Mouse (Mus musculus): Measurements from ENCODE around the gene Maml2. TPM values are rescaled to one million over a fixed set of nuclear protein-coding genes. Genes with fewer than 3 reads are reported as not detected.

The Maml2 gene
- total RNA-seq (2023), result 1 to 10 TPM; 1.4 to 1.5 TPM

DNA sequence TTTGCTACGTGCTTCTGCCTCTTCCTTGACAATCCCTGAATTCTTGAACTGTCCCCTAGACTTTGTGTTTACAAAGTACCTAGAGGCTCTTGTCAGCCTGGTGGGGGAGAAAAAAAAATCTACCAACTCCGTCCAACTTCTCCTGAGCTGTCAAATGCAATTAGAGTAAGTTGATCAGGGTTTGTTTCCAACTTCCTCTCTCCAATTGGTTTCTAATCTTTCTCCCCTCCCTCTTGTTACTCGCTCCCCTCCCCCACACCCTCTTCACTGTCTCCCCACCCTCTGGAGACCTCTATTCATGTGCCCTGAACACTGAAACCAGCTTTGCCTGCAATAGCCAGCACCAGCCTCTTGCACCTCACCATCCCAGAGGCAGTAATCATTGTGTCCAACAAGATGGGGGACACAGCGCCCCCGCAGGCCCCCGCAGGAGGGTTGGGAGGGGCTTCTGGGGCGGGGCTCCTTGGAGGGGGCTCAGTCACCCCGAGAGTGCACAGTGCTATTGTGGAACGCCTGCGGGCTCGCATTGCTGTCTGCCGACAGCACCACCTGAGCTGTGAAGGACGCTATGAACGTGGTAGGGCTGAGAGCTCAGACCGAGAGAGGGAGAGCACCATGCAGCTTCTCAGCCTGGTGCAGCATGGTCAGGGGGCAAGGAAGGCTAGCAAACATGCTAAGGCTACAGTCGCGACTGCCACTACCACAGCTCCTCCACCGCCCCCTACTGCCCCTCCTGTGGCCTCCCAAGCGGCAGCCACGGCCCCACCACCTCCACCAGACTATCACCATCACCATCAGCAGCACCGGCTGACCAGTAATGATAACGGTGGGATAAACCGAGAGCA is at the start of gene Maml2:
TSS of gene Maml2 (plus strand) at position 290 of the 845 bp plus-strand sequence.

GRCm38 (mm10) chr9:13446703-13447285 is 149.0 kb downstream of the Maml2 start, which contains the start of gene Gm17571:
Gene Gm17571, minus strand, starts transcription at chr9:13446753.

GRCm38 (mm10) chr9:13748404-13748797 is 450.6 kb downstream of the Maml2 start, which contains the start of gene Mtmr2:
Gene Mtmr2, plus strand, starts transcription at chr9:13748410.

Other genes starting within 250 kb of the Maml2 start
- 10 to 100 TPM; 11.2 to 12.0 TPM for gene Jrkl, start 52.1 kb upstream of the Maml2 start, total RNA-seq (2023)
- 10 to 100 TPM; 34.9 to 38.3 TPM for gene Ccdc82, start 51.0 kb upstream of the Maml2 start, total RNA-seq (2023)
- not detected for gene Gm17571, start 148.8 kb downstream of the Maml2 start, total RNA-seq (2023)

Measured in neutrophil, adult 83 days (primary cell).